Mouse (Mus musculus) urinary bladder, postnatal 4 days (tissue): ENCODE measurements around the gene Trim26.

Experiments used
- DNase-seq, 2 experiments: peaks; one replicate each; pipeline ENCODE4 v3.0.0; 2021 to 2022; ENCODE audit warnings: low spot score in 2 of 2

Trim26 gene

DNA sequence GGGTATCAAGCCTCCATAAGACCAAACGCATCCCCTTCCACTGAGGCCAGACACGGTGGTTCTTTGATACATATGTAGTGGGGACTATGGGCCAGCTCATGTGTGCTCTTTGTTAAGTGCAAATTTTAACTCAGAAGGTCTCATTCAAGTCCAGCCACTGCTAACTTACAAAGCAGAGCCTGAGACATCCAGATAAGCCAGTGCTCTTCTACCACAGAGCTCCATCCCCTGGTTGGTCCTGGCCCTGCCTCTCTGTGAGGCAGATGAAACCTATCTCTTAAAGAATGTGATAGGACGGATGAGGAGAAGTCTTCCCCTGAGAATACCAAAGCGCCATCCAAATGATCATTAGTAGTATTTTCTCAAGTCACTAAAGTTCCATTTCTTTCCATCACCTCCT lies 62.4 kb downstream of the Trim26 start:
- no peak for DNase-seq

DNA sequence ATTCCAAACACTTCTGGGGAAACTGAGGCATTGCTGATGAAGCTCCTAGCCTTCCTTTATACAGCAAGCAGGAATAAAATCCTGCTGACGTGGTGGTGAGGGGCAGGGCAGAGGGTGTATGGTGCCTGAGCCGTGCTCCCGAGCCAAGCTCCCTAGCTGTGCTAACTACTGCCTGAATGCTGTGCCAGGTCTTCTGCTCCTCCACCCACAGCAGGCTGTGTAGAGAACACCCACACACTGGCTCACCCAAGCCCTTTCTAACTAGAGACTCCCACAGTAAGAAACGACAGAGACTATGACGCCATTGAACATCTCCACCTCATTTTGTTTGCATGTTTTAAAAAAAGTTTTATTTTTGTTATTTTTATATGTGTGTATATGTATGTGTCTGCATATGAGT lies 63.1 kb downstream of the Trim26 start:
- no peak for DNase-seq

DNA sequence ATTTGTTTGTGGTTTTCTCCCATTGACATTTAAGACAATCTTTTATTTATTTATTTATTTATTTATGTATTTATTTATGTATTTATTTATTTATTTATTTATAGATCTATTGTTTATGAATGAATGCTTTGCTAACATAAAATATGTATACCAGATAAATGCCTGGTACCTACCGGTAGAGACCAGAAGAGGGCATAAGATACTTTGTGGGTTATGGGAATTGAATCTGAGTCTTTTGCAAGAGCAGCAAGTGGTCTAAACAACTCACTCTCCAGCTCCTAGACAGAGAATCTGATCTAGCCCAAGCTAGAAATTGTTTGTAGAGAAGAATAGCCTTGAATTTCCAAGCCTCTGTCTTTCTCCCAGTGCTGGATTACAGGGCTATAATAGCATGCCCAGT lies 63.8 kb downstream of the Trim26 start:
- DNase-seq, result no peak

DNA sequence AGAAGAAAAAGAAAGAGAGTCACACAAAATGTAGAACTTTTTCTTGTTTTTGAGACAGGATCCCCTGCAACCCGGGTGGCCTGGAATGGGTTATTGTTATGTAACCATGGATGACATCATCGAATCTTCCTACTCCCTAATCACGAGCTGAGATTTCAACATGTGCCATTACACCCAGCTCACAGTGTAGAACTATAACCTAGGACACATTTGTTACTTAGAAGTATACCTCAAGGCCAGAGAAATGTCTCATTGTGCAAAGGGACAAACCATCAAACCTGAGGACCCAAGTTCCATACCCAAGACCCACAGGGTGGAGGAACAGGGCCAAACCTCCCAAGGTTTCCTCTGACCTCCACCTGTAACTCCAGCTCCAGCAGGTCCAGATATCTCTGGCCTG lies 66.7 kb downstream of the Trim26 start:
- DNase-seq, result no peak

DNA sequence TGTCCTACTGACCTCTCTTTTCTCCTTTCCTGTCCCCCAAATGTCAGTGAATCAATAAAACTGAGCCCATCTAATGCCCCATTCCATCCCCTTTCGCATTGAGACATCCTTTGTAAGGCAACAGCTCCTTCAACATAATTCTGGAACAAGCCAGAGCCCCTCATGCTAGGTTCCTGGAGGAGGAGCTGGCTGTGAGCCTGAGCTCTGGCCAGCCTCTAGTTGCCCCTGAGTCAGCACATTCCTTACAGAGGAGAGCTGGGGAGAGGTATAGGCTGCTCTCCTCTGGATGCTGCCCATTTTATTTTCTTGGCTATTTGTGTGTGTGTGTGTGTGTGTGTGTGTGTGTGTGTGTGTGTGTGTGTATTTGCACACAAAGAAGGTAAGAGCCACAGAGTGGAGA lies 71.3 kb downstream of the Trim26 start:
- DNase-seq, result no peak
